Mouse (Mus musculus): Measurements from ENCODE around the gene Hpdl.
A peak's percentile ranks its signal among the peaks of the same experiment; 100 is the strongest.

The Hpdl gene

DNA sequence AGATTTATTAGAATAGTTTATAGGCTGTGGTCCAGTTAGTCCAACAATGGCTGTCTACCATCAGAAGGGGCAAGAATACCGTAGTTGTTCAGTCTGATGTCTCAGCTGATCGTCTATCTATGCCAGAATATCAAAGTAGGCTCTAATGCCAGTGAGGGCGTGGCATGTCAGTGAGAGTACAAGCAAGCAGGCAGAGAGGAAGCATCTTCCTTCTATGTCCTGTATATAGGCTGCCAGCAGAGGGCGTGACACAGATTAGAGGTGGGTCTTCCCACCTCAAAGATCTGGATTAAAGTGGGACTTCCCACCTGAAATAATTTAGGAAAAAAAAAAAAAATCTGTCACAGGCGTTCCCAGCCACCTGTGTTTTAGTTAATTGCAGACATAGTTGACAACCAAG lies 21.6 kb downstream of the Hpdl start:
- peak; percentile 73 for DNase-seq (ENCODE audit: low read depth, low spot score)

DNA sequence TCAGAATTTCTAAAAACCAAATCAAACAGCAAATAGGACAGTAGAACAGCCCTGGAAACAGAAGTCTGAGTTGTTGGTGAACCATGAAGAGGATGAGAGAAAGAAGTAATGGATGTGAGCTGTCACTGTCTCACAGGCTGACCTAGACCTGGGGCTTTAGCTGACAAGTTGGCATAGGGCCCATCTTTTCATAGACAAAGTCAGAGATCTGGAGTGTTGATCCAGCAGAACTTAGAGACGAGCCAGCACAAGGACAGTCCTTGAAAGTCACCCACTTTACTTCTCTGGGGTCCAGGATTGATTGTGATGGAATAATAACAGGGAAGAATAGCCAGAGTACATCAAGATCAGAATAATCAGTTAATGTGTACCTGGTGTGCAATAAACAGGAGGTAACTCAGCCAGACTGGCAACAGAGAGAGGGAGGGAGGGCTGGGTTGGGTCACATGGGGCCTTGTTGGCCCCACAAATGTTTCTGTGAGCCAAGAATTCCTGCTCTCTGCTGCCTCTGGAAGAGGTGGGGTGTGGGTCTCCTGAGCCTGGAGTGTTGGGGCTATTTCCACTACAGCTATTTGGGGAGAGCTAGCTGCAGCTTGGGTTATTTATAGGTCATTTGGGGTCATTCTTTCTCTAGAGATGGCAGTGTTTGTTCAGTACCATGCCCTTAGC lies 24.9 kb downstream of the Hpdl start:
- peak; percentile 23 for DNase-seq (ENCODE audit: low read depth, low spot score)

DNA sequence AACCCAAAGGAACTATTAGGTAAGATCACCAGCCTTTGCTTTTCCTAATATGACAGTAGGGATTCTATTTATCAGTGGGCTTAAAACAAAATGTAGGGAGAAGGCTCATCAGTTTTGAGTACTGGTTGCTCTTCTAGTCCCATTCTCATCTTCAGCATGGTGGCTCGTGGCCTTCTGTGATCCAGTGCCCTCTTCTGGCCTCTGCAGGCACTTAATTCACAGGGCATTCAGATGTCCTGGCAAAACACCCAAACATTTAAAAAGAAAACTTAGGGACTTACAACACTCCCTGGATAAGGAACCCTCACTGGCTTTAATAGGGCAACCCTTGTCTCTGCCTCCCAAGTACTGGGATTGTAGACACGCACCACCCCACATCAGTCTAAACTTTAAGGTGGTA lies 27.2 kb downstream of the Hpdl start:
- DNase-seq (ENCODE audit: low read depth, low spot score), result no peak

DNA sequence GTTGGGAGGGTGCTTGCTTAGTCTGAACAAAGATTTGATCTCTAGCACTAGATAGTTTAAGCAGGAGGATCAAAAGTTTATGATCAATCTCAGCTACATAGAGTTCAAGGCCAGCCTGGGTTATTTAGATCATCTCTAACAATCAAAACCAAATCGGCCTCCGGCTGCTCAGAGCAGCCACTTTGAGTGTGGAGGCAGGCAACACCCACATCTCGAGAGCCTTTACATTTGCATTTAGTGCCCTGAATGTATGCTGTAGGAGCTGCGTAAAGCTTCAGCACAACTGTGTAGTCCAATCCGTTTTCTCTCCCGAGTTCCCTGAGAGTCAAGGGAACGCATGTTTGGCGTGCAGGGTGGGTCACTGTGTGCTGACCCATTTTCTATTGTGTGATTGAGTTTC lies 29.1 kb downstream of the Hpdl start:
- DNase-seq (ENCODE audit: low read depth, low spot score), result no peak

DNA sequence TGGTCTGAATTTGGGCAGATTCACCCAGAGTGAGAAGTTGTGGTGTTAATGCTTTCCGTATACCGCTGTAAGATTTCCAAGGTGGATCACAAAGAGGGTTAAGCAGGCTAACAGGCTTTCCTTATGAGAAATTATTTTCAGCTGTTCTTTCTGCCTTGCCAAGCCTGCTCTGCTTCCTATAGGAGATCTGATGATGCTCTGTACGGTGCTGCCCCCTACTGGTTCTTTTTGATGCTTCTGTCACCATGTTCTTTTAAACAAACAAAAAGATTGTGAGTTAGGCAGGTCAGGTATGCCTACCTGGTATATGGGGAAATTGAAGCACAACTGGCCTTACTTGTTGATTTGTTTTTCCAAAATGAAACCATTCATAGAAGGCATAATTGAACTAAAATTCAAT lies 32.6 kb downstream of the Hpdl start:
- DNase-seq (ENCODE audit: low read depth, low spot score), result peak; percentile 95

DNA sequence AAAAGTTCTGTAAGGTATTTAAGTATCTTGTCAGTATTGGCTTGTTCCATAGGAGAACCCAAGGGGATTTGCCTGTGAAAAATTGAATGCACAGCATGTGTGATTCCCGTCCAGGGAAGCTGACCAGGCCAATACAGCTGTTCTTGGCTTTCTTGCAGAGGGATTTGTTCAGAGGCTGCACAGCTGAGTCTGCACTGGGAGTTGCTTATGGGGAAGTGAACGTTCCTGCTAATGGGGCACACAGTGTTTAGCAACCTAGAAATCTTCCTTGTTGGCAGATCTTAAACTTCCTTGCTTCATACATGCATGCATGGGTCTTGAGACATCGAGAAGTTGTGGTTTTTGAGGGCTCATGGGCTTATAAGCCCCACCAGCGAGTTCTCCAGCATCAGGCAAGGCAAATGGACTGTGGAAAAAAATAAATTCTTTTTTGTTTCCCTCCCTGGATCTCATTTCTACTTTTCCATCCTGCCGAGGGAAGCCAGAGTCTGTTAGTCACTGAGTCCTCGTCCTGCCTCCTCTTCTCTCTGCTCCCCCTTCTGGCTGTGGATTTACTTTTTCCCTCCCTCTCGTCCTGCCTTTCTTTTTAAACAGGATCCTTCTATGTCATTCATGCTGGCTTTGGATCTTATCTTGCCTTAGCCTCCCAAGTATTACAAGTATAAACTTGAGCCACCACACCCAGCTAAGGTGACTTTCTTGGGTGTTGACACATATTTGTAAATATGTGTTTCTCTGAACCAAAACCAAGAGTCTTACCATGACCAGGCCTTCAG lies 33.3 kb downstream of the Hpdl start:
- DNase-seq (ENCODE audit: low read depth, low spot score), result peak; percentile 53

DNA sequence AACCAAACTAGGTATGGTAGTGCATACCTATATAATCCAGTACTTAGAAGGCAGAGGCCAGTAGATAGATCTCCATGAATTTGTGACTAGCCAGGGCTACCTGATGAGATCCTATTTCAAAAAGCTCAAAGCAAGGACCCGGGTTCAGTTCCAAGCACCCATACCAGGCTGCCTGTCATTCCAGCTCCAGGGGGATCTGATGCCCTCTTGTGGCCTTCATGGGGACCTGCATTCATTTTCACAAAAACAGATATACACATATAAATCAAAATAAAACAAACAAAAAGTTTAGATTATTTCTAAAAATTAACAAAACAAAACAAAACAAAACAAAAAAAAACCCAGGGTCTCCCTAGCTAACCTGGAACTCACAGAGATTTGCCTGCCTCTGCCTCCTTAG lies 34.9 kb downstream of the Hpdl start:
- DNase-seq (ENCODE audit: low read depth, low spot score), result no peak

DNA sequence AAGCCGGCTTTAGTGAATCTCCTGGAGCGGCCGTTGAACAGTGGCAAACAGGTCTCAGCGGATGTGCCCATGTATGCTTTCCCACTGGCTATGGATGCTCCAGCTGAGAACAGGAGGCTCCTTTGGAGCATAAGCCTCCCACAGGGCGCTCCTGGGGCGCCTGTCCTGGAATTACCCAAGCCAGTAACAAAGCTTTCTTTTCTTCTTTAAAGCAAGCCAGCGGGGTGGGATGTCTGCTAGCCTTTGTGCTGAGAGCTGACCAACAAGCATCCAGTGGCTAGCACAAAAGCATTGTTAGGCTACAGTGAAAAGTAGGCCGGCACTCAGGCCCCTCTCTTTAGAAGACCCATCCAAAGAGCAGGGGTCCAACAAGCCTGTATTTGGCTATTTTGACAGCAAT lies 39.3 kb downstream of the Hpdl start:
- DNase-seq (ENCODE audit: low read depth, low spot score), result peak; percentile 78

DNA sequence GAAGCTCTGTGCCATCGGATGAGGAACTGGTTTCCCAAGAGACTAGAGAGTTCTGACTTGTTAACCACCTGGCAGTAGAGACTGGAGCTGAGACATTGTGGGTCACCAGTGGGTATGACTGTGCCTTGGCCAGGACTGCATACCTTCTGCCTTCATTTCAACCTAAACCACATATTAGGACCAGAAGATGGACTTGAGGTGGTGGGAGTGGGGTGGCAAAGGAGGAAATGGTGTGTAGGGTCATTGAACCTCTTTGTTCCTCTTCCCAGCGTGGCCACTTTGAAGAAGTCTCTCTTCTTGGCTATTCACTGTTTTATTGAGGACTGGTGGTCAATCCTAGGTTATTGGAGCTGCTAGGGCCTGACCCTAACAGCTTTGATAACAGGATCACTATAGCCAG lies 40.1 kb downstream of the Hpdl start:
- DNase-seq (ENCODE audit: low read depth, low spot score), result no peak

DNA sequence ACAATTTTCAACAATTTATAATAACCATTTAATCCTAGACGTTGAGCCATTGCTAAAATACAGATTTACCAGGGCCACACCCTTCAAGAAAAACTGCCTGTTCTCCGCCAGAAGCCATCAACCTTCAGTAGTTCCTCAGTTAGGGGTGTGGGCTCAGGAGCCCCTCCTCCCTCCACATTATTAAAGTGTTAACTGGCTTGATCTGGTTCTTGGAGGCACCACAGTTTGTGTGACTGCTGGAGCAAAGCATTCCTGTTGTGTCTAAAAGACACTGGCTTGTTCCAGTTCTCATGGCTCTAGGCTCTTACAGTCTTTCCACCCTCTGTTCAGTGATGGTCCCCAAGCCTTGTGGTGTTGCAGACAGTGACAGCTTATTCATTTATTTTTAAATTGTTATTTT lies 41.0 kb downstream of the Hpdl start:
- no peak for DNase-seq (ENCODE audit: low read depth, low spot score)

DNA sequence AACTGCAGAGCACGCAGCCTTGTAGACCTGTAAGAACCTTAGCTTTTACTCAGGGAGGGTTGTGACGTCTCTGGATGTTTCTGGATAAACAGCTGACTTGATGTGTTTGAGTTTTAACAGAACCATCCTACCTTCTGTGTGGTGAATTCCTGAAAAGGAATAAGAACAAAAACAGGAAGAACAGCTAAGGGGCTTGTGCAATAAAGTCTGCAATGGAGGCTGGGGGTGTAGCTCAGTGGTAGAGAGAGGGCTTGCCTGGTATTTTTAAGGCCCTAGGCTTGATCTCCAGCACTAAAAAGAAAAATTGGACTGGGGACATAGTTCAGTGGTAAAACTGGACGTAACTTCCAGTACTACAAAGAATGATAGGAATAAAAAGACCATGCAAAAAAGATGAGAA lies 44.4 kb downstream of the Hpdl start:
- DNase-seq (ENCODE audit: low read depth, low spot score), result no peak

DNA sequence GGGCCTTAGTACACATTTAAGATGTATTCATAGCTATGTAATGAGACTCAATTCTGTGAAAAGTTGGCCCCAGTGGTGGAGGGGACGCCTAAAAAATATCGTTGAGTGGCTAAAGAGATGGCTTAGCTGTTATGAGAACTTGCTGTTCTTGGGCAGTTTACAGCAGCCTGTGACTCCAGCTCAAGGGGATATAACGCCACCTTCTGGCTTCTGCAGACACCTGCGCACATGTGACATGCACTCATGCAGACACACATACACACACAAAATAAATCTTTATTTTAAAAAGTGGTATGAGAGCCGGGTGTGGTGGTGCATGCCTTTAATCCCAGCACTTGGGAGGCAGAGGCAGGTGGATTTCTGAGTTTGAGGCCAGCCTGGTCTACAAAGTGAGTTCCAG lies 45.1 kb downstream of the Hpdl start:
- no peak for DNase-seq (ENCODE audit: low read depth, low spot score)
